Mouse (Mus musculus) forebrain, embryonic 16.5 days (tissue): Measurements from ENCODE around the gene Gm28038. TPM values are rescaled to one million over a fixed set of nuclear protein-coding genes. Genes with fewer than 3 reads are reported as not detected.

ENCODE experiments used
- ATAC-seq: fragments of 200-750 bp; cut with Nextera tagmentation; 2 replicates; pipeline ENCODE4 v1.8.0; 2017; ENCODE audit warnings: mild to moderate bottlenecking, moderate library complexity
- H3K27ac ChIP-seq: fragments of 300-500 bp; sonication (generic); 2 replicates; pipeline ENCODE4 v1.5.1; 2014; ENCODE audit warnings: low read length, control low read depth
- H3K27me3 ChIP-seq: fragments of 300-500 bp; sonication (generic); replicated peaks from 2 replicates; pipeline ENCODE4 v1.6.1; 2014; ENCODE audit warnings: low read length; ENCODE audit not compliant: control insufficient read depth, insufficient read depth
- H3K36me3 ChIP-seq: fragments of 300-500 bp; sonication (generic); 2 replicates; pipeline ENCODE4 v1.6.1; 2014; ENCODE audit not compliant: control insufficient read depth, insufficient read depth
- H3K4me1 ChIP-seq: fragments of 300-500 bp; sonication (generic); replicated peaks from 2 replicates; pipeline ENCODE4 v1.6.1; 2014; ENCODE audit warnings: low read length; ENCODE audit not compliant: control insufficient read depth, insufficient read depth
- H3K4me2 ChIP-seq: fragments of 300-500 bp; sonication (generic); 2 replicates; pipeline ENCODE4 v1.6.1; 2014; ENCODE audit warnings: mild to moderate bottlenecking, low read length, control low read depth
- H3K4me3 ChIP-seq: fragments of 300-500 bp; sonication (generic); replicated peaks from 2 replicates; pipeline ENCODE4 v1.5.1; 2014; ENCODE audit warnings: mild to moderate bottlenecking, low read length, control low read depth
- H3K9ac ChIP-seq: fragments of 300-500 bp; sonication (generic); replicated peaks from 2 replicates; pipeline ENCODE4 v1.6.1; 2014; ENCODE audit warnings: low read depth, low read length, control low read depth
- H3K9me3 ChIP-seq: fragments of 300-500 bp; sonication (generic); 2 replicates; pipeline ENCODE4 v1.6.1; 2016; ENCODE audit warnings: low read length; ENCODE audit not compliant: control insufficient read depth
- WGBS: fragments of 180-500 bp; shearing (Covaris S2); extraction: QIAGEN DNeasy Blood & Tissue Kit; methylation state at CpG from one replicate; pipeline ENCODE4 v1.1.7; 2014; 5-methylcytosine and 5-hydroxymethylcytosine counted together
- polyA plus RNA-seq: library from polyadenylated mRNA; unstranded; fragments of >200 nt; fragmentation: Nextera tagmentation; extraction: Ambion mirVana; gene quantifications from 2 replicates; pipeline ENCODE4 v1.2.1, GENCODE M21; 2015

Gene Gm28038
- polyA plus RNA-seq, 1 experiment from 2014 or later, result not detected

DNA sequence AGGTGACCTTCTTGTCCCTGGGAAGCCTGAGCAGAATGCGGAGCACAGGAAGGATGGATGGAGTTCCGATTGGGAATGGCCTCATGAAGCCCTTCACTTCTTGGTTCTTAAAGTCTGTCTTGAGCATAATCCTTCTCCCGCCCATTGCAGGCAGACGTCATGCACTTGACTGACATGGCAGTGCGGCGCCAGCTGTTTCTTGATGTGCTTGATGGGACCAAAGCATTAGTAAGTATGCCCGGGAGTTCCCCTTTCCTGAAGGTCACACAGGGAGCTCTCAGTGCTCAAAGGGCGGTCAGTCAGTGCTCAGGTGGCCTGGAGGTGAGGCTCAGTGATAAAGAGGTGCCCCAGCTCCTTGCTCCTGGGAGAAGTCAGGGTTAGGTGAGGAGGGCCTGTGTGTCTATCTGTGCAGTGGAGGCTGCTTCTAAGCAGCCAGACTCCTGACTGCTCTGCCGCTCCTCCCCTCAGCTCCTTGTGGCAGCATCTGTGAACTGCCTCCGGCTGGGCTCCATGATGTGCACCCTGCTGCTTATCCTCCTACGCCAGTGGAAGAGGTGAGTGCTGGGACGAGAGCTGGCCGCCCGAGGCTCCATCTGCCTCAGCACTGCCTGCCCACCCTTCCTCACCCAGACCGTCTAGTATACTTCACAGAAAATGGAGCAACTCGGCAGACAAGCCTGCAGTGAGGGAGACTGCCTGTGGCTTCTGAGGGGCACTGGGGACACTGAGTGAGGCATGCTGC, 55.5 kb downstream of the Gm28038 start:
- H3K9me3 ChIP-seq, result no peaks in the 10 kb centered on the region
- no peak overlapping the region for H3K27ac ChIP-seq
- no peaks in the 10 kb centered on the region for H3K27me3 ChIP-seq
- H3K4me2 ChIP-seq, result no peak overlapping the region
- peaks cover 47% of the 10 kb centered on the region for H3K36me3 ChIP-seq
- no peaks in the 10 kb centered on the region for H3K4me1 ChIP-seq
- H3K9ac ChIP-seq, result no peak overlapping the region
- ATAC-seq, result no peak
- WGBS, result 88% methylated on average over 16 of the region's 16 CpGs
- H3K4me3 ChIP-seq, result no peak overlapping the region

DNA sequence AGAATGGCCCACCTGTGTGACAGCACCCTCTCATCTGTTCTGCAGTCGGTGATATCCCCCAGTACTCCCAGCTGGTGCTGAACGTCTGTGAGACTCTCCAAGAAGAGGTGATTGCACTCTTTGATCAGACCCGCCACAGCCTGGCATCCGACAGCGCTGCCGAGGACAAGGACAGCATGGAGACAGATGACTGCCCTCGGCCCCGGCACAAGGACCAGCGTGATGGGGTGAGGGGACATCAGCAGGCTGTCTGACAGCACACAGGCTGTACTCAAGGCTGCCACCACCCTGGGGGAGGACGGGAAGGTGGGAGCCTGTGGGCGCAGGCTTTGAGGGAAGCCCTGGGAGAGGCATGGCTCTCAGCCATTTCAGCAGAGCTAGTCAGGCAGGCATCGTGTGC, 56.3 kb downstream of the Gm28038 start:
- Histone ChIP-seq H3K4me1 (no peaks in the 10 kb centered on the region), H3K4me2 (no peak overlapping the region), H3K9ac (no peak overlapping the region), H3K27ac (no peak overlapping the region), H3K27me3 (no peaks in the 10 kb centered on the region), H3K9me3 (no peaks in the 10 kb centered on the region), H3K4me3 (no peak overlapping the region), H3K36me3 (peaks cover 52% of the 10 kb centered on the region)
- 90% methylated on average over 12 of the region's 12 CpGs for WGBS
- no peak for ATAC-seq

DNA sequence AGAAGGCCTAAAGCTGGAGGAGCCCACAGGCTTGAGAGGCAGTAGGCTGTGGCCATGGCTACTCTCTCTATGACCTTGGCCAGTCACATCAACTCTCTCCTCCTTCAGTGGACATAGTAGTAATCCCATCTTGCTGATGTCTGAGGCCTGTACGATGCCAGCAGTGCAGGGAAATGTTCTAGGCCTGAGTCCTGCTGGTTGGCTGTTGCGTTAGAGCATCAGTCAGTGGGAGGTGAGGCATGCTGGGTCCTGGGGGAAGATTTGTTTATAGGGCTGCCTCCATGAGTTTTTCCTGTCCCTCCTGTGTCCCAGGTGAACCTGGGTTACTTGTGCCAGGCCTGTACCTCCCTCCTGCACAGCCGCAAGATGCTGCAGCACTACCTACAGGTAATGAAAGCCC, 61.2 kb downstream of the Gm28038 start:
- WGBS, result 90% methylated on average over 3 of the region's 3 CpGs
- Histone ChIP-seq H3K9ac (no peak overlapping the region), H3K9me3 (no peaks in the 10 kb centered on the region), H3K4me1 (no peaks in the 10 kb centered on the region), H3K4me3 (no peak overlapping the region), H3K4me2 (no peak overlapping the region), H3K27ac (no peak overlapping the region), H3K36me3 (peaks cover 52% of the 10 kb centered on the region), H3K27me3 (no peaks in the 10 kb centered on the region)
- ATAC-seq, result no peak

DNA sequence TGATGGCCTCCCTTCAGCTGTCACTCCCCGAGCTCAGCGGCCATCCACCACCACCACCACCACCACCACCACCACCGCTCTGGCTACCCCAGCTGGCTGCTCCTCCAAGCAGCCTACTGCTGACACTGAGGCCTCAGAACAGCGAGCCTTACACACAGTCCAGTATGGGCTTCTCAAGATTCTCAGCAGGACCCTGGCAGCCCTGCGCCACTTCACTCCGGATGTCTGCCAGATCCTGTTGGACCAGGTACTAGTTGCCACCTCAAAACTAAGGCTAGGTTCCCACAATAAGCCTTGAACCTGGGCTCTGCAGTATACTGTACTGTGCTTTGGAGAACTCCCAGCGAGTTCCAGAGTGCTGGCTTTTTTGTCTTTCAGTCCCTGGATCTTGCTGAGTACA, 61.7 kb downstream of the Gm28038 start:
- Histone ChIP-seq H3K9me3 (no peaks in the 10 kb centered on the region), H3K27ac (no peak overlapping the region), H3K27me3 (no peaks in the 10 kb centered on the region), H3K4me3 (no peak overlapping the region), H3K36me3 (peaks cover 47% of the 10 kb centered on the region), H3K4me1 (no peaks in the 10 kb centered on the region), H3K4me2 (no peak overlapping the region), H3K9ac (no peak overlapping the region)
- WGBS, result 92% methylated on average over 7 of the region's 7 CpGs
- ATAC-seq, result no peak

DNA sequence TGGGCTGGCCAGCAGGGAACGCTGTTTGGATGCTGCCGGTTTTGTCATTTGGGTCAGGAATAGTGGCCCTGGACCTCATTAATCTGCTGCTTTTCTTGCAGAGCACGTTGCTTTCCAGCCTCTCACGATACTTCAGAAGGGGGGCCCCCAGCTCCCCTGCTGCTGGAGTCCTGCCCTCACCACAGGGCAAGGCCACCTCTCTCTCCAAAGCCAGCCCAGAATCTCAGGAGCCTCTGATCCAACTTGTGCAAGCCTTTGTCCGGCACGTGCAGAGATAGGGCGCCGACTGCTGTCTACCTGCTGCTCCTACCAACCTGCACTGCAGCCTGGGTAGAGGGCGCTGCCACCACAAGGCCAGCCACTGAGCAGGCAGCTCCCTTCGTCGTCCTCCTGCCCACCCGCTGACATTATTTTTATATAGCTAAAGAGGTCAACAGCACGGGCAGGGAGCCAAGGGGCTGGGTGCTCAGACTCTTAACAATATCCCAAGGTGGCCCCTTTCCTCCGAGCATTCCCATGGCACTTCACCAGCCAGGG, 62.8 kb downstream of the Gm28038 start:
- Histone ChIP-seq H3K27me3 (no peaks in the 10 kb centered on the region), H3K4me3 (no peak overlapping the region), H3K27ac (no peak overlapping the region), H3K36me3 (peaks cover 52% of the 10 kb centered on the region), H3K4me2 (no peak overlapping the region), H3K9ac (no peak overlapping the region), H3K9me3 (no peaks in the 10 kb centered on the region), H3K4me1 (no peaks in the 10 kb centered on the region)
- 59% methylated on average over 14 of the region's 14 CpGs for WGBS
- ATAC-seq, result no peak

DNA sequence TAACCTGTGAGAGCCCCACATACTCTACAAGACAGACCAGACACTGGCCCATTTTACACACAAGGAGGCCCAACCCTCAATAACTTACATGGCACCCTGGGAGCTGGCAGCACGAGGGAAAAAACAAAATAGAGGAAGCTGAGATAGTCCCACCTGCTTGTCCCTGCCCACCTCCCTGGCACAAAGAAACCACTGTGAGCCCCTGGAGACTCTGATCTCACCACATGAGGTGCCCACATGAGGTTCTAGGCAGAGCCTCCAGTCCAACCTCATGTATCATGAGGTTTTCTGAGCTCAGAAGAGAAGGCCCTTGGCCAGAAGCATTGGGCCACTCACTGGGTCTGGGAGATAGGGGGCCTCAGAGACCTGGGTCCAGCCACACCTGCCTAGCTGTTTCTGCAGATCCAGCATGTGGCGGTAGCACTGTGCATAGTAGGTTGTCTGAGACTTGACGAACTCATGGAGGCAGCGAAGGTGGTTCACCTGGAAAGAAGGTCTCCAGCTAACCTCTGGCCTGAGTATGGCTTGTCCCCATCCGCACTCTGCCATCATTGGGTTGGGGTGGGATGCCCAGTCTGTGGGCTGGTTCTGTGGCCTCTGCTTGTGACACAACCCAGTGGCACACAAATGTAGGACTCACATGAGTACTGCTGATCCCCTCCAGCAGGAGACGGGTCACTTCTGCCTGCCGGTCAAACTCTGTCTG, 65.3 kb downstream of the Gm28038 start:
- peaks cover 40% of the 10 kb centered on the region for H3K36me3 ChIP-seq
- no peak overlapping the region for H3K9ac ChIP-seq
- H3K27ac ChIP-seq, result no peak overlapping the region
- no peaks in the 10 kb centered on the region for H3K9me3 ChIP-seq
- 88% methylated on average over 7 of the region's 7 CpGs for WGBS
- no peak overlapping the region for H3K4me2 ChIP-seq
- no peaks in the 10 kb centered on the region for H3K4me1 ChIP-seq
- no peak for ATAC-seq
- no peaks in the 10 kb centered on the region for H3K27me3 ChIP-seq
- H3K4me3 ChIP-seq, result no peak overlapping the region

DNA sequence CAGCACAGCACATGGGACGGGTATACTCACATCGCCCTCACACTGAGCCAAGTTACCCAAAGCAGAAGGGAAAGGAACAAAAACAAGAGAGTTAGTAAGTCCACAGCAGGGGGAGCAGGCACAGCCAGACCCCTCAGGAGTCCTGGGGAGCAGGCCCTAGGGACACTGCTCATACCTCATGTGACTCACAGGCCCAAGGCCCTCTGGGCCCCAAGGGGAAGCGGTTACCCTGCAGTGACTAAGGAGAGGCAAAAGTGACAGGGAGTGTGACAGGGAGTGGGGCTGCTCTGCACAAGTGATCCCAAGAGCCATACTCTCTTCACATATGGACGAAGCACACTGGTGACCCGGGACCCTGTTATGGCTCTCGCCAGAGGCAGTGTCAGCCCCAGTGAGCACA, 68.4 kb downstream of the Gm28038 start:
- Histone ChIP-seq H3K9ac (no peak overlapping the region), H3K36me3 (peaks cover 19% of the 10 kb centered on the region), H3K4me2 (no peak overlapping the region), H3K27ac (no peak overlapping the region), H3K9me3 (no peaks in the 10 kb centered on the region), H3K4me3 (no peak overlapping the region), H3K4me1 (no peaks in the 10 kb centered on the region), H3K27me3 (no peaks in the 10 kb centered on the region)
- WGBS, result 96% methylated on average over 6 of the region's 6 CpGs
- no peak for ATAC-seq

Other genes starting within 250 kb of the Gm28038 start
- gene Wdr34, start 232.2 kb upstream of the Gm28038 start, polyA plus RNA-seq, result 70.2 and 83.3 TPM in 2 replicates
- gene Set, start 223.7 kb upstream of the Gm28038 start, polyA plus RNA-seq, result 407 and 435 TPM in 2 replicates
- 2.6 and 3.4 TPM in 2 replicates for gene Pkn3, start 203.4 kb upstream of the Gm28038 start, polyA plus RNA-seq
- gene Zdhhc12, start 187.4 kb upstream of the Gm28038 start, polyA plus RNA-seq, result 17.8 and 19.0 TPM in 2 replicates
- 10.9 and 16.5 TPM in 2 replicates for gene Zer1, start 156.5 kb upstream of the Gm28038 start, polyA plus RNA-seq
- gene Tbc1d13, start 147.3 kb upstream of the Gm28038 start, polyA plus RNA-seq, result 10.5 and 12.7 TPM in 2 replicates
- gene Endog, start 109.5 kb upstream of the Gm28038 start, polyA plus RNA-seq, result 10.7 and 13.3 TPM in 2 replicates
- gene Spout1, start 102.6 kb upstream of the Gm28038 start, polyA plus RNA-seq, result 63.8 and 65.9 TPM in 2 replicates
- 15.4 and 16.3 TPM in 2 replicates for gene Kyat1, start 75.2 kb upstream of the Gm28038 start, polyA plus RNA-seq
- 58.9 and 59.7 TPM in 2 replicates for gene Lrrc8a, start 43.3 kb upstream of the Gm28038 start, polyA plus RNA-seq
- 0.46 and 0.58 TPM in 2 replicates for gene Gm28035, start 40.5 kb upstream of the Gm28038 start, polyA plus RNA-seq
- 9.4 and 9.5 TPM in 2 replicates for gene Phyhd1, start 14.8 kb upstream of the Gm28038 start, polyA plus RNA-seq
- 30.2 and 35.9 TPM in 2 replicates for gene Dolk, start 5.3 kb downstream of the Gm28038 start, polyA plus RNA-seq
- 25.3 and 26.2 TPM in 2 replicates for gene Nup188, start 5.4 kb downstream of the Gm28038 start, polyA plus RNA-seq
- gene Sh3glb2, start 78.3 kb downstream of the Gm28038 start, polyA plus RNA-seq, result 159 and 203 TPM in 2 replicates
- 29.7 and 35.6 TPM in 2 replicates for gene Miga2, start 83.2 kb downstream of the Gm28038 start, polyA plus RNA-seq
- 59.3 and 66.5 TPM in 2 replicates for gene Dolpp1, start 111.2 kb downstream of the Gm28038 start, polyA plus RNA-seq
- 21.3 and 21.4 TPM in 2 replicates for gene Crat, start 134.8 kb downstream of the Gm28038 start, polyA plus RNA-seq
- 146 and 163 TPM in 2 replicates for gene Ptpa, start 135.0 kb downstream of the Gm28038 start, polyA plus RNA-seq
- 1.5 and 1.8 TPM in 2 replicates for gene Ier5l, start 193.2 kb downstream of the Gm28038 start, polyA plus RNA-seq